Mouse (Mus musculus): Measurements from ENCODE around the gene Ccsap. TPM values are rescaled to one million over a fixed set of nuclear protein-coding genes. Genes with fewer than 3 reads are reported as not detected.

Gene Ccsap
- polyA plus RNA-seq, 1 experiment from 2014 or later = 6.9 TPM

GRCm38 (mm10) chr8:123887163-123887562, 27.2 kb upstream of the Ccsap start:
- no peak overlapping the region for H3K9ac ChIP-seq (replicated peaks; ENCODE audit: low read length)
- no peak overlapping the region for H3K27ac ChIP-seq (replicated peaks; ENCODE audit: low read depth, low read length)
- peaks cover 3% of the 10 kb centered on the region; the same call in 1 of the 2 replicates for H3K4me1 ChIP-seq (ENCODE audit: control insufficient read depth, insufficient read depth, low read length)
- no peak for ATAC-seq (replicated peaks; ENCODE audit: insufficient number of reproducible peaks, low FRiP score, low TSS enrichment, low read depth)
- WGBS = 90% methylated on average over 4 of the region's 4 CpGs
- no peaks in the 10 kb centered on the region for H3K36me3 ChIP-seq (replicated peaks; ENCODE audit: control insufficient read depth, insufficient read depth, low read depth, low read length)
- no peak overlapping the region for H3K4me2 ChIP-seq (ENCODE audit: low read depth, low read length)
- H3K4me3 ChIP-seq (ENCODE audit: low read depth, low read length) = no peak overlapping the region
- H3K27me3 ChIP-seq (ENCODE audit: control insufficient read depth, insufficient read depth, low read length) = peaks cover 11% of the 10 kb centered on the region
- no peaks in the 10 kb centered on the region for H3K9me3 ChIP-seq (replicated peaks; ENCODE audit: control insufficient read depth, low read length)
- no peak for DNase-seq (ENCODE audit: low spot score)

- Histone ChIP-seq H3K27me3 (ENCODE audit: control insufficient read depth, insufficient read depth, low read length) (no peaks in the 10 kb centered on the region), H3K4me3 (ENCODE audit: low read depth, low read length) (no peak overlapping the region), H3K9ac (replicated peaks; ENCODE audit: low read length) (peak overlapping the region; percentile 18), H3K36me3 (replicated peaks; ENCODE audit: control insufficient read depth, insufficient read depth, low read depth, low read length) (no peaks in the 10 kb centered on the region), H3K4me1 (ENCODE audit: control insufficient read depth, insufficient read depth, low read length) (peaks cover 3% of the 10 kb centered on the region; the same call in 1 of the 2 replicates), H3K9me3 (replicated peaks; ENCODE audit: control insufficient read depth, low read length) (no peaks in the 10 kb centered on the region), H3K4me2 (ENCODE audit: low read depth, low read length) (peak overlapping the region; percentile 10; the same call in 1 of the 2 replicates), H3K27ac (replicated peaks; ENCODE audit: low read depth, low read length) (no peak overlapping the region)
- peak; percentile 21 for DNase-seq (ENCODE audit: low spot score)
- WGBS = 5% methylated on average over 13 of the region's 14 CpGs
- ATAC-seq (replicated peaks; ENCODE audit: insufficient number of reproducible peaks, low FRiP score, low TSS enrichment, low read depth) = peak; percentile 82
Observed at GRCm38 (mm10) chr8:123884721-123885565, 24.9 kb upstream of the Ccsap start.

DNA sequence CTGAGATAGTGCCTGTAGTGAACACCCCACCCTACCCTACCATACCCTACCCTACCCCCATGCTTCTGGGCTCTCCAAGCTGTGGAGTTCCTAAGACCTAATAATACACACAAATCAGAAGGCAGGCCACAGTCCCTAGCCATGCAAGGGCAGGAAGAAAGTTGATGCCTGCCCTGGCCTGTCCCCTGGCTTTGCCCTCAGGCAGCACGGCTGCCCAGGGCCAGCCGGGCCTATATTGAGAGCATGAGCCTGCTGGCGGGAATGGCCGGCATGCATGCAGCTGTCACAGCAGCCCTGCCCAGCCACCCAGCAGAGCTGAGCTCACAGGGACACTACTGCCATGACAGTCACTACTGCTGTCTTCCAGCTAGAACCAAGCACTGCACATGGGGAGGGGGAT, 23.1 kb upstream of the Ccsap start:
- H3K4me3 ChIP-seq (ENCODE audit: low read depth, low read length) = no peak overlapping the region
- H3K9me3 ChIP-seq (replicated peaks; ENCODE audit: control insufficient read depth, low read length) = no peaks in the 10 kb centered on the region
- H3K27ac ChIP-seq (replicated peaks; ENCODE audit: low read depth, low read length) = no peak overlapping the region
- no peaks in the 10 kb centered on the region for H3K27me3 ChIP-seq (ENCODE audit: control insufficient read depth, insufficient read depth, low read length)
- H3K4me1 ChIP-seq (ENCODE audit: control insufficient read depth, insufficient read depth, low read length) = peaks cover 3% of the 10 kb centered on the region; the same call in 1 of the 2 replicates
- no peaks in the 10 kb centered on the region for H3K36me3 ChIP-seq (replicated peaks; ENCODE audit: control insufficient read depth, insufficient read depth, low read depth, low read length)
- WGBS = 68% methylated on average over 4 of the region's 4 CpGs
- H3K9ac ChIP-seq (replicated peaks; ENCODE audit: low read length) = no peak overlapping the region
- no peak for DNase-seq (ENCODE audit: low spot score)
- ATAC-seq (replicated peaks; ENCODE audit: insufficient number of reproducible peaks, low FRiP score, low TSS enrichment, low read depth) = no peak
- H3K4me2 ChIP-seq (ENCODE audit: low read depth, low read length) = no peak overlapping the region

DNA sequence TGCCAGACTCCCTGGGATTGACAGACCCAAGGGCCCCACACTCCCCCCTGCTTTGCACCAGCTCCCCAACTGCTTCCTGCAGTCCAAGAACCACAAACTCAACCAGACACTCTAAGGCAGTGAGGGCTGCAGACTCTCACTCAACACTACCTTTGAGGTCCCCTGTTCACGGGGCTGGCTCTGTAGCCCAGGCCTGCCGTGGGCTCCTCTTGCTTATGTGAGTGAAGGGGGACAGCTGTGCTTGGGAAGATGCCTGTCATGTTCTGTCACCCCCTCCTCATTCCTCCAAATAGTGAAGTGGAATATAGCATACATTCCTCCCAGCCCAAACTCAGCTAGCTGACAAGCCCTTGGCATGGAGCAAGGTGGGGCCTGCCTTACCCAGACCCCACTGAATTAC, 22.4 kb upstream of the Ccsap start:
- no peak overlapping the region for H3K4me2 ChIP-seq (ENCODE audit: low read depth, low read length)
- H3K4me3 ChIP-seq (ENCODE audit: low read depth, low read length) = no peak overlapping the region
- WGBS = 63% methylated on average over 2 of the region's 2 CpGs
- H3K4me1 ChIP-seq (ENCODE audit: control insufficient read depth, insufficient read depth, low read length) = peaks cover 3% of the 10 kb centered on the region; the same call in 1 of the 2 replicates
- H3K27ac ChIP-seq (replicated peaks; ENCODE audit: low read depth, low read length) = no peak overlapping the region
- H3K9me3 ChIP-seq (replicated peaks; ENCODE audit: control insufficient read depth, low read length) = no peaks in the 10 kb centered on the region
- no peaks in the 10 kb centered on the region for H3K27me3 ChIP-seq (ENCODE audit: control insufficient read depth, insufficient read depth, low read length)
- no peak overlapping the region for H3K9ac ChIP-seq (replicated peaks; ENCODE audit: low read length)
- DNase-seq (ENCODE audit: low spot score) (no peak), ATAC-seq (replicated peaks; ENCODE audit: insufficient number of reproducible peaks, low FRiP score, low TSS enrichment, low read depth) (no peak)
- no peaks in the 10 kb centered on the region for H3K36me3 ChIP-seq (replicated peaks; ENCODE audit: control insufficient read depth, insufficient read depth, low read depth, low read length)

GRCm38 (mm10) chr8:123880821-123881350, 20.9 kb upstream of the Ccsap start:
- DNase-seq (ENCODE audit: low spot score) (no peak), ATAC-seq (replicated peaks; ENCODE audit: insufficient number of reproducible peaks, low FRiP score, low TSS enrichment, low read depth) (no peak)
- H3K9me3 ChIP-seq (replicated peaks; ENCODE audit: control insufficient read depth, low read length) = no peaks in the 10 kb centered on the region
- no peak overlapping the region for H3K4me2 ChIP-seq (ENCODE audit: low read depth, low read length)
- no peaks in the 10 kb centered on the region for H3K36me3 ChIP-seq (replicated peaks; ENCODE audit: control insufficient read depth, insufficient read depth, low read depth, low read length)
- no peak overlapping the region for H3K9ac ChIP-seq (replicated peaks; ENCODE audit: low read length)
- no peaks in the 10 kb centered on the region for H3K27me3 ChIP-seq (ENCODE audit: control insufficient read depth, insufficient read depth, low read length)
- no peak overlapping the region for H3K4me3 ChIP-seq (ENCODE audit: low read depth, low read length)
- H3K4me1 ChIP-seq (ENCODE audit: control insufficient read depth, insufficient read depth, low read length) = peaks cover 3% of the 10 kb centered on the region; the same call in 1 of the 2 replicates
- H3K27ac ChIP-seq (replicated peaks; ENCODE audit: low read depth, low read length) = no peak overlapping the region
- WGBS = 43% methylated on average over 4 of the region's 4 CpGs

DNA sequence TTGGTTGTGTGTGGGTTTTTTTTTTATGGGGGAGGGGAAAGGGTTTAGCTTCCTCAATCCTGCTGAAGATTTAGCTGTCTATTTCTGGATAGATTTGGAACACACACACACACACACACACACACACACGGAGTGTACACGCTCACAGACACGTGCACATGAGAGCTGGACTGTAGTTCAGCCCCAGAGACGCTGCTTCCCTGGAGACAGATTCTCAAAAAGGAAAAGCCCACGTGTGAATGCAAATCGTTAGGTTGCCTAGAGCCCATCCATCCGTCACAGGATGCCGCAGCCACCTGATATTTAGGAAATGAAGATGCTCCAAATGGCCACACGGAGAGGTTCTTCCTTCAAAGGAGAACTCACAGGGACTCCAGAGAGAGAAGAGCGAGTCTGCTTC, 20.3 kb upstream of the Ccsap start:
- WGBS = 67% methylated on average over 10 of the region's 10 CpGs
- ATAC-seq (replicated peaks; ENCODE audit: insufficient number of reproducible peaks, low FRiP score, low TSS enrichment, low read depth) (no peak), DNase-seq (ENCODE audit: low spot score) (no peak)
- no peaks in the 10 kb centered on the region for H3K9me3 ChIP-seq (replicated peaks; ENCODE audit: control insufficient read depth, low read length)
- no peaks in the 10 kb centered on the region for H3K36me3 ChIP-seq (replicated peaks; ENCODE audit: control insufficient read depth, insufficient read depth, low read depth, low read length)
- H3K9ac ChIP-seq (replicated peaks; ENCODE audit: low read length) = no peak overlapping the region
- no peaks in the 10 kb centered on the region for H3K27me3 ChIP-seq (ENCODE audit: control insufficient read depth, insufficient read depth, low read length)
- H3K4me1 ChIP-seq (ENCODE audit: control insufficient read depth, insufficient read depth, low read length) = peaks cover 3% of the 10 kb centered on the region; the same call in 1 of the 2 replicates
- no peak overlapping the region for H3K27ac ChIP-seq (replicated peaks; ENCODE audit: low read depth, low read length)
- no peak overlapping the region for H3K4me3 ChIP-seq (ENCODE audit: low read depth, low read length)
- H3K4me2 ChIP-seq (ENCODE audit: low read depth, low read length) = no peak overlapping the region

- Histone ChIP-seq H3K36me3 (replicated peaks; ENCODE audit: control insufficient read depth, insufficient read depth, low read depth, low read length) (no peaks in the 10 kb centered on the region), H3K27ac (replicated peaks; ENCODE audit: low read depth, low read length) (no peak overlapping the region), H3K9ac (replicated peaks; ENCODE audit: low read length) (no peak overlapping the region), H3K9me3 (replicated peaks; ENCODE audit: control insufficient read depth, low read length) (no peaks in the 10 kb centered on the region), H3K4me2 (ENCODE audit: low read depth, low read length) (no peak overlapping the region), H3K27me3 (ENCODE audit: control insufficient read depth, insufficient read depth, low read length) (no peaks in the 10 kb centered on the region), H3K4me3 (ENCODE audit: low read depth, low read length) (no peak overlapping the region), H3K4me1 (ENCODE audit: control insufficient read depth, insufficient read depth, low read length) (no peaks in the 10 kb centered on the region)
- no peak for DNase-seq (ENCODE audit: low spot score)
- ATAC-seq (replicated peaks; ENCODE audit: insufficient number of reproducible peaks, low FRiP score, low TSS enrichment, low read depth) = no peak
- WGBS = 74% methylated on average over 2 of the region's 2 CpGs
Observed at GRCm38 (mm10) chr8:123877865-123878264, 17.9 kb upstream of the Ccsap start.

DNA sequence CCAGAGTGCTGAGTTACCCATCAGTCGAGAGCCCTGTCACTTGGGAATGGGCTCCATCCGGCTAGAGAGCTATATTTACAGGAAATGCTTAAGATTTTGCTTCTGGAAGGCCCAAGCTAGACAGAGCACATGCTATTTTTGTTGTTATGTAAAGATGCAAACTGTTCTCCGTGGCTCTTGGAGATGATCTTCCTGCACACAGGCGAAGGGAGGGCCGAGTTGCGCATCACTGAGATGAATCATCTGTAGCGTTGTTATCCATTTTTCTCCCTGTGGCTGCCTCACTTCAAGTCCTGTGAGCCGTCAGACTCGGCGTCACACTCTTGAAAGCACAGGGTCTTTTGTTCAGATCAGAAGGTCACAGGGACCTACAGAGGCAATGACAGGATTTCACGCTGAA, 14.3 kb upstream of the Ccsap start:
- ATAC-seq (replicated peaks; ENCODE audit: insufficient number of reproducible peaks, low FRiP score, low TSS enrichment, low read depth) (no peak), DNase-seq (ENCODE audit: low spot score) (no peak)
- H3K27ac ChIP-seq (replicated peaks; ENCODE audit: low read depth, low read length) = no peak overlapping the region
- H3K4me3 ChIP-seq (ENCODE audit: low read depth, low read length) = no peak overlapping the region
- H3K9ac ChIP-seq (replicated peaks; ENCODE audit: low read length) = no peak overlapping the region
- H3K4me1 ChIP-seq (ENCODE audit: control insufficient read depth, insufficient read depth, low read length) = no peaks in the 10 kb centered on the region
- no peaks in the 10 kb centered on the region for H3K36me3 ChIP-seq (replicated peaks; ENCODE audit: control insufficient read depth, insufficient read depth, low read depth, low read length)
- no peaks in the 10 kb centered on the region for H3K27me3 ChIP-seq (ENCODE audit: control insufficient read depth, insufficient read depth, low read length)
- no peak overlapping the region for H3K4me2 ChIP-seq (ENCODE audit: low read depth, low read length)
- no peaks in the 10 kb centered on the region for H3K9me3 ChIP-seq (replicated peaks; ENCODE audit: control insufficient read depth, low read length)
- WGBS = 84% methylated on average over 11 of the region's 11 CpGs
